Comparison of ENCODE assay signal across 9 mouse cellular contexts in the genomic region with DNA sequence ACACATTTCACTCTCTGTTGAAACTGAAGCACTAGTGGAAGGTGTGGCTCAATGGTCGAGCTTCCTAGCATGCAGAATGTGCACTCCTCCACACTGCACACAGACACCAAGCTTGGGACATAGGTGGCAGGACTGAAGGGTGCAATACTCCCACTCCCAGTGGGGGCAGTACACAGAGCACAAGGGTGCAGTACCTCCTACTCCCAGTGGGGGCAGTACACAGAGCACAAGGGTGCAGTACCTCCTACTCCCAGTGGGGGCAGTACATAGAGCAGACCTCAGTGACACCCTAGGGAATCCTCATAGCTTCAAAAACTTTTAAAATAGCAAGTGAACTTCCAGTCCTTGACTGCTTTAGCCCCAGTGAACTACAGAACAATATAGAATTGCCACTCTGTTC. TPM values are rescaled to one million over a fixed set of nuclear protein-coding genes. Genes with fewer than 3 reads are reported as not detected.
DNase-seq lines count a peak whose midpoint lies in the region; ATAC-seq and TF ChIP-seq lines count a peak whose summit lies in the region.
"Had no signal": no experiment of that assay in that cellular context is flagged by ENCODE, and none has a peak within 500 bp of the region (broad histone marks: within the 10 kb centered on the region; RNA-seq: fewer than 3 reads in every experiment).

No protein-coding gene starts in this region.

- intact Hi-C loops in left cerebral cortex, adult 2 months (cut with DNase I), result no loop called here

- no peak overlapping the region for H3K9ac ChIP-seq in ES-E14 (ENCODE audit: insufficient read depth, low read depth, low read length, poor library complexity, severe bottlenecking)
- no peak overlapping the region for H3K9ac ChIP-seq in lung, embryonic 14.5 days
- no peak overlapping the region for H3K9ac ChIP-seq in forebrain, embryonic 16.5 days (replicated peaks; ENCODE audit: low read depth, low read length)
- H3K9ac ChIP-seq: neural tube, embryonic 13.5 days had no signal

- H3K27ac ChIP-seq in left cerebral cortex, adult 2 months, result no peak overlapping the region
- no peak overlapping the region for H3K27ac ChIP-seq in ES-E14 (ENCODE audit: insufficient read depth, low read depth, low read length, poor library complexity, severe bottlenecking)
- no peak overlapping the region for H3K27ac ChIP-seq in bone marrow macrophage, adult 2 months (ENCODE audit: insufficient read depth, low read depth, low read length)
- H3K27ac ChIP-seq in lung, embryonic 14.5 days (ENCODE audit: low read depth), result no peak overlapping the region
- H3K27ac ChIP-seq in forebrain, embryonic 16.5 days (ENCODE audit: low read length), result no peak overlapping the region
- H3K27ac ChIP-seq: neural tube, embryonic 13.5 days had no signal

- TF ChIP-seq POLR2A in bone marrow macrophage, adult 2 months (IDR thresholded peaks at IDR 0.05; ENCODE audit: borderline replicate concordance, low read depth, low read length), result no peak

- H3K36me3 ChIP-seq in ES-E14 (ENCODE audit: control insufficient read depth, insufficient read depth, low read length, poor library complexity, severe bottlenecking), result peaks cover 4% of the 10 kb centered on the region
- peaks cover 25% of the 10 kb centered on the region for H3K36me3 ChIP-seq in lung, embryonic 14.5 days (ENCODE audit: insufficient read depth)
- peaks cover 27% of the 10 kb centered on the region for H3K36me3 ChIP-seq in forebrain, embryonic 16.5 days (ENCODE audit: control insufficient read depth, insufficient read depth)

- no peaks in the 10 kb centered on the region for H3K4me1 ChIP-seq in ES-E14 (ENCODE audit: control insufficient read depth in 2 of 2, insufficient read depth in 2 of 2, low read length in 2 of 2, poor library complexity in 1 of 2)
- peaks cover 2% of the 10 kb centered on the region; the same call in 1 of the 2 replicates for H3K4me1 ChIP-seq in bone marrow macrophage, adult 2 months (ENCODE audit: control insufficient read depth, insufficient read depth, low read length)
- no peaks in the 10 kb centered on the region for H3K4me1 ChIP-seq in lung, embryonic 14.5 days (ENCODE audit: insufficient read depth)
- H3K4me1 ChIP-seq in forebrain, embryonic 16.5 days (replicated peaks; ENCODE audit: control insufficient read depth, insufficient read depth, low read length), result no peaks in the 10 kb centered on the region
- H3K4me1 ChIP-seq: neural tube, embryonic 13.5 days had no signal

- WGBS in lung, embryonic 14.5 days, result 86% methylated on average over 1 of the region's 1 CpGs
- WGBS in forebrain, embryonic 16.5 days, result 88% methylated on average over 1 of the region's 1 CpGs

- TF ChIP-seq CTCF in left cerebral cortex, adult 2 months (IDR thresholded peaks at IDR 0.05), result peak; percentile 89
- TF ChIP-seq CTCF in bone marrow macrophage, adult 2 months (IDR thresholded peaks at IDR 0.05; ENCODE audit: low read depth, low read length), result peak; percentile 98
- peak; percentile 97 for TF ChIP-seq CTCF in lung, embryonic 14.5 days (IDR thresholded peaks at IDR 0.05; ENCODE audit: low read depth)

- H3K4me3 ChIP-seq in left cerebral cortex, adult 2 months, result no peak overlapping the region
- H3K4me3 ChIP-seq in ES-E14 (ENCODE audit: insufficient read depth in 1 of 2, low read depth in 1 of 2, low read length in 2 of 2, poor library complexity in 1 of 2, severe bottlenecking in 1 of 2), result no peak overlapping the region
- no peak overlapping the region for H3K4me3 ChIP-seq in bone marrow macrophage, adult 2 months (ENCODE audit: insufficient read depth, low read length)
- no peak overlapping the region for H3K4me3 ChIP-seq in lung, embryonic 14.5 days (ENCODE audit: low read depth, low read length)
- H3K4me3 ChIP-seq in forebrain, embryonic 16.5 days (replicated peaks; ENCODE audit: low read length), result no peak overlapping the region
- H3K4me3 ChIP-seq: neural tube, embryonic 13.5 days had no signal

- no peak overlapping the region for H3K4me2 ChIP-seq in lung, embryonic 14.5 days
- H3K4me2 ChIP-seq in forebrain, embryonic 16.5 days (ENCODE audit: low read length), result no peak overlapping the region
- H3K4me2 ChIP-seq: neural tube, embryonic 13.5 days had no signal

- in situ Hi-C loops in ES-E14 (cut with MboI; ENCODE audit: low sequenced_read_pairs in 2 of 2, unreplicated experiment in 2 of 2), result no loop called here

- ATAC-seq in granulocyte monocyte progenitor cell, adult 5-6 weeks (replicated peaks; ENCODE audit: poor library complexity, severe bottlenecking), result peak; percentile 100
- ATAC-seq in lung, embryonic 14.5 days (ENCODE audit: insufficient read depth), result no peak
- no peak for ATAC-seq in forebrain, embryonic 16.5 days

- peak; percentile 24 to 39 for DNase-seq in left cerebral cortex, adult 2 months (ENCODE audit: extremely low spot score in 1 of 2, low spot score in 2 of 2)
- no peak for DNase-seq in left cerebral cortex, adult 11 months (ENCODE audit: low spot score)
- DNase-seq in ES-E14 (ENCODE audit: low read depth, low spot score), result peak; percentile 47
- peak; percentile 20 for DNase-seq in lung, embryonic 14.5 days
- peak; percentile 67 to 80 for DNase-seq in spleen, postnatal 10 days (ENCODE audit: low spot score in 2 of 2)

- H3K27me3 ChIP-seq in lung, embryonic 14.5 days (ENCODE audit: insufficient read depth, low read length), result no peaks in the 10 kb centered on the region
- no peaks in the 10 kb centered on the region for H3K27me3 ChIP-seq in forebrain, embryonic 16.5 days (replicated peaks; ENCODE audit: control insufficient read depth, insufficient read depth, low read length)
- H3K27me3 ChIP-seq: neural tube, embryonic 13.5 days had no signal

- H3K9me3 ChIP-seq in ES-E14 (ENCODE audit: control insufficient read depth, insufficient read depth, low read depth, low read length), result no peaks in the 10 kb centered on the region
- no peaks in the 10 kb centered on the region; the same call in 1 of the 2 replicates for H3K9me3 ChIP-seq in lung, embryonic 14.5 days (ENCODE audit: low read depth, low read length)
- H3K9me3 ChIP-seq in forebrain, embryonic 16.5 days (ENCODE audit: control insufficient read depth, low read length), result 0 out of 2 replicates have a peak, but pooled peaks cover 2% of the 10 kb centered on the region

TF ChIP-seq in ES-E14, 5 proteins besides CTCF, POLR2A, EP300 and RAD21:
- TF ChIP-seq ZC3H11A (IDR thresholded peaks at IDR 0.05; ENCODE audit: borderline replicate concordance, low read depth, low read length), result peak; percentile 46
- TF ChIP-seq HCFC1 (IDR thresholded peaks at IDR 0.05; ENCODE audit: borderline replicate concordance, insufficient read depth, low read length), result peak; percentile 59; the same call in 1 of the 2 replicates
- TF ChIP-seq MAFK (IDR thresholded peaks at IDR 0.05; ENCODE audit: insufficient read depth, low read depth, low read length), result no peak
- TF ChIP-seq ZNF384 (IDR thresholded peaks at IDR 0.05; ENCODE audit: low read depth, low read length), result peak; percentile 68; the same call in 1 of the 2 replicates
- no peak for TF ChIP-seq CHD2 (IDR thresholded peaks at IDR 0.05; ENCODE audit: low read depth, low read length)
TF ChIP-seq in ES-E14: peak in this region for 3.

RNA-seq across cellular contexts. Expression of a gene that starts 10.5 kb away (rescaled TPM):
- total RNA-seq in left cerebral cortex, adult 2 months (2021), result 10 to 100 TPM; 63.5 to 64.2 TPM
- 36.0 and 38.6 TPM in 2 replicates for total RNA-seq in ES-E14 (2012; rRNA removed)
- polyA plus RNA-seq in bone marrow macrophage, adult 2 months (2012; ENCODE audit: insufficient read depth, insufficient read length, missing spikeins), result 51.7 and 56.2 TPM in 2 replicates
- 79.4 and 86.9 TPM in 2 replicates for total RNA-seq in granulocyte monocyte progenitor cell, adult 5-6 weeks (2014; fragmentation: Nextera tagmentation)
- 69.1 and 75.9 TPM in 2 replicates for total RNA-seq in granulocyte monocyte progenitor cell, adult 5-6 weeks (2017)
- polyA plus RNA-seq in lung, embryonic 14.5 days (2014; fragmentation: Nextera tagmentation; extraction: Ambion mirVana), result 49.5 and 51.6 TPM in 2 replicates
- polyA plus RNA-seq in forebrain, embryonic 16.5 days (2015; fragmentation: Nextera tagmentation; extraction: Ambion mirVana), result 60.6 and 64.1 TPM in 2 replicates

RNA-seq across cellular contexts. Expression of a gene that starts 10.5 kb away (rescaled TPM):
- total RNA-seq in left cerebral cortex, adult 2 months (2021), result 10 to 100 TPM; 55.5 to 59.7 TPM
- 66.5 and 78.2 TPM in 2 replicates for total RNA-seq in ES-E14 (2012; rRNA removed)
- 63.9 and 65.9 TPM in 2 replicates for polyA plus RNA-seq in bone marrow macrophage, adult 2 months (2012; ENCODE audit: insufficient read depth, insufficient read length, missing spikeins)
- total RNA-seq in granulocyte monocyte progenitor cell, adult 5-6 weeks (2014; fragmentation: Nextera tagmentation), result 61.0 and 68.8 TPM in 2 replicates
- total RNA-seq in granulocyte monocyte progenitor cell, adult 5-6 weeks (2017), result 41.9 and 63.4 TPM in 2 replicates
- polyA plus RNA-seq in lung, embryonic 14.5 days (2014; fragmentation: Nextera tagmentation; extraction: Ambion mirVana), result 129 and 135 TPM in 2 replicates
- 121 and 136 TPM in 2 replicates for polyA plus RNA-seq in forebrain, embryonic 16.5 days (2015; fragmentation: Nextera tagmentation; extraction: Ambion mirVana)
